Mouse (Mus musculus) kidney, adult 2 months (tissue): Measurements from ENCODE around the gene Apol8.

Source experiments
- CTCF ChIP-seq: fragments of 200-500 bp; conservative IDR thresholded peaks from 2 replicates; pipeline ENCODE4 v1.5.1; 2011; ENCODE audit warnings: low read depth, mild to moderate bottlenecking, control low read depth, low read length, moderate library complexity, mixed read lengths; ENCODE audit not compliant: insufficient read depth, insufficient read length
- POLR2A ChIP-seq: fragments of 200-500 bp; IDR thresholded peaks from one replicate; pipeline ENCODE4 v1.6.1; 2011; ENCODE audit warnings: low read depth, low read length, control low read depth

- TF ChIP-seq POLR2A: no peak
- no peak for TF ChIP-seq CTCF
Observed at GRCm38 (mm10) chr15:77788356-77788755, 31.6 kb upstream of the Apol8 start.
